Mouse (Mus musculus) WW6 (cell line): Measurements from ENCODE around the gene Pias3.
"Not testable (repeated sequence)": the region's sequence is repeated elsewhere in the genome, so short reads cannot be mapped to it uniquely, and the experiment has no call there.

Source experiments
- DNase-seq: peaks from one replicate; pipeline ENCODE4 v3.0.0-alpha.2; 2013; ENCODE audit warnings: low read depth, low spot score

Gene Pias3

DNA sequence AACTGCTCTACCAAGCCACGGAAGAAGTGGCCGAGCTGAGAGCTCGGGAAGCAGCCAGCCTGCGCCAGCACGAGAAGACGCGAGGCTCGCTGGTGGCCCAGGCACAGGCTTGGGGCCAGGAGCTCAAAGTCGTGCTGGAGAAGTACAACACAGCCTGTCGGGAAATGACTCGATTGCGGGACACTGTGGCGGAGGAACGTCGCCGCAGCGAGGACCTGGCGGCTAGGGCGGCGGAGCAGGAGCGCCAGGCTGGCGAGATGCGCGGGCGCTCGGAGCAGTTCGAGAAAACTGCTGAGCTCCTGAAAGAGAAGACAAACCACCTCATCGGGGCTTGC is 11.4 kb upstream of the Pias3 start:
- DNase-seq = no peak

GRCm38 (mm10) chr3:96686057-96686456 is 10.1 kb upstream of the Pias3 start:
- DNase-seq = not testable (repeated sequence)

DNA sequence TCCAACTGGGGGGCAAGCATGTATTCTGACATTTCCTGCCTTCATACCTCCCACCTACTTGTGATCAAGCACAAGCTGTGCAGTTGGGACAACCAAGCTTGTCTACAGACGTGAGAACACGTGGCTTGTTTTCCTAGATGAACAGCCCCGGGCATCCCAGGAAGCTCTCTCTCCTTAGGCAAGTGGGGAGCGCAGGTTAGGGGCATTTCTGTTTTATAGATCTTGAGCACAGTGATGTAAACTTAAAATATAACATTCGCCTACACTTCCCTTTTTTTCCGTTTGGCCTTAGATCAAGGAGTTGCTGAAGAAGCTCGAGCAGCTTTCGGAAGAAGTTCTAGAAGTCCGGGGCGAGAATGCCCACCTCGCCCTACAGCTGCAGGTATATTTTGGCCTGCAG is 7.3 kb upstream of the Pias3 start:
- DNase-seq = no peak

- DNase-seq = no peak
Measured at GRCm38 (mm10) chr3:96690298-96690697, 5.9 kb upstream of the Pias3 start.

DNA sequence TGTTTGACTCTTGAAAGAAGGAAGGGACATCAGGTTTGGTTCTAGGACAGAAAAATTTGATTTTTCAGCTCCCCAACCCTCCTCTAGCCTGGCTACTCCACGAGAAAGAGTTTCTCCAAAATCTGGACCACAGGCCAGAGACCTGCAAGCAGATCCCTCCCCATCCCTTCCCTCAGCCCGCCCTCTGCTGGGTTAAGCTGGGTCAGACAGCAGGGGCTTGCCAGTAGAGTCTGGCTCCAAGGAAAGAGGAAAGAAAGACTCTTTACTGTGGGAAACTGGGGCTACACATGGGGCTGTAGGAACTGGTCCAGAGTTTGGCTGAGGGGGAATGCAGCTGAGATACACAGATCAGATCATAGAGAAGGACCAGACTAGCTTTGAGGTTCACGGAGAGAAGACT is 3.7 kb upstream of the Pias3 start:
- DNase-seq = no peak

DNA sequence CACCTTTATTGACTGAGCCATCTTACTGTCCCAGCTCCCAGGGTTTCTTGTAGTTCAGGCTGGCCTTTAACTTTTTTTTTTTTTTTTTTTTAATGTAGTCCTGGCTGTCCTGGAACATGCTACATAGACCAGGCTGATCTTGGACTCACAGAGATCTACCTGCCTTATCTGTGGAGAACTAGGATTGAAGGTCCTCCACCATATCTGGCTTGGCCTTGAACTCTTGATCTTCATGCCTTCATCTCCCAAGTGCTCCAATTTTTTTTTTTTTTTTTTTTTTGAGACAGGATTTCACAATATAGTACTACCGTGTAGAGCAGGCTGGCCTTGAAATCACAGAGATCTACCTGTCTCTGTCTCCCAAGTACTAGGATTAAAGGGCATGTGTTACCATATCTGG is 2.6 kb upstream of the Pias3 start:
- DNase-seq = no peak

GRCm38 (mm10) chr3:96696766-96697732 is 865 bp downstream of the Pias3 start:
- DNase-seq = peak; percentile 83

DNA sequence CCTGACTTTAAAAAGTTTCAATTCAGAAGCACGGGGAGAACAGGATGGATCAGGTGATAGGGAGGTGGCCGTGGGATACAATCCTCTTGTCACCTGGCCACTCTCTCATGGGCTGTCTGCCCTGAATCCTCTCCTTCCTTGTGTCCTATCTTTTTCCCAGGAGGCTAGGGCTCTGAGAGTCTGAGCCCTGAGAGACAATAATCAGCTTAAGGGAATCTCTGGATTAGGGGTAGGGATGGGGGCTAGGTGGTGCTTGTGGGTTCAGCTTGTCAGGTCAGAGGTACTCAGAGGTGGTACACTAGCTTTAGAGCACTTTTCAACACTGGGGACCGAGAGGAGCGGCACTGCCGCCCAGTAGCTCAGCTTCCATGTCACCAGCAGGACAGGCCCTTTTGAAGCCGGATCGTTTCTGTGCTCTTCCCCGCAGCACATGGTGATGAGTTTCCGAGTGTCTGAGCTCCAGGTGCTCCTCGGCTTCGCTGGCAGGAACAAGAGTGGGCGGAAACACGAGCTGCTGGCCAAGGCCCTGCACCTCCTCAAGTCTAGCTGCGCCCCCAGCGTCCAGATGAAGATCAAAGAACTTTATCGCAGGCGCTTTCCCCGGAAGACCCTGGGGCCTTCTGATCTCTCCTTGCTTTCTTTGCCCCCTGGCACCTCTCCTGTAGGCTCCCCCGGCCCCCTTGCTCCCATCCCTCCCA is 3.0 kb downstream of the Pias3 start:
- DNase-seq = no peak

DNA sequence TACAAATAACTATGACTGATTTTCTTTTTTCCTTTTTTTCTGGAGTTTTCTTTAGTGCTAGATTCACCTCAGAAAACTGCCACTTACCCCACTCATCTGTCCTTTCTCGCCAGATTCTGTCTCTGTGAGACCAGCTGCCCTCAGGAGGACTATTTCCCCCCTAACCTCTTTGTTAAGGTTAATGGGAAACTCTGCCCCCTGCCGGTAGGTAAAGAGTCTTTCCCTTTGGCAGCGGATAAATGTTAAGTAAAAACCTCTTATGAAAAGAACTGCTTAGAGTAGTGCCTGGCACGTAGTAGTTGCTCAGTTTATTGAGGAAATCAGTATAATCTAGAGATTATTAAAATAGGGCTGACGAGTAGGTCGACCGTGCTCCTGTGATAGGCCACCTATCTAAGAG is 4.2 kb downstream of the Pias3 start:
- DNase-seq = no peak

DNA sequence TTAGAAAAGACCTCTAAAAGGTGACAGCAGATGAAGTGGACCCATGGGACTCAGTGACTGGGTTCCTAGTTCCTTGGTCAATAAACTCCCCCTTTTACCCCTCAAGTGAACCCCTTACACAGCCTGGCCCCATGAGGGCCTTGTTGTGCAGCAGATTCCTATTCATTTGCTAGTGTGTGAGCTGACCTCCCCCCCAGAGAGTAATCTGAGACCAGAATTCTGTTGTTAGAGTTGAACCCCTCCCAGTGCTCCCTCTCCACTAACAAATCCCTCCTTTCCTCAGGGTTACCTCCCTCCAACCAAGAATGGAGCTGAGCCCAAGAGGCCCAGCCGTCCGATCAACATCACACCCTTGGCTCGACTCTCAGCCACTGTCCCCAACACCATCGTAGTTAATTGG is 4.8 kb downstream of the Pias3 start:
- DNase-seq = no peak

- no peak for DNase-seq
Measured at GRCm38 (mm10) chr3:96704778-96705177, 8.6 kb downstream of the Pias3 start.

- DNase-seq = no peak
Measured at GRCm38 (mm10) chr3:96706217-96706616, 10.0 kb downstream of the Pias3 start.

GRCm38 (mm10) chr3:96706984-96707383 is 10.8 kb downstream of the Pias3 start:
- DNase-seq = no peak

- DNase-seq = no peak
Measured at GRCm38 (mm10) chr3:96707903-96708683, 11.9 kb downstream of the Pias3 start, which contains the start of gene Nudt17. Gene Nudt17, minus strand, starts transcription at chr3:96708562.

- no peak for DNase-seq
Measured at GRCm38 (mm10) chr3:96708684-96709064, 12.5 kb downstream of the Pias3 start.

DNA sequence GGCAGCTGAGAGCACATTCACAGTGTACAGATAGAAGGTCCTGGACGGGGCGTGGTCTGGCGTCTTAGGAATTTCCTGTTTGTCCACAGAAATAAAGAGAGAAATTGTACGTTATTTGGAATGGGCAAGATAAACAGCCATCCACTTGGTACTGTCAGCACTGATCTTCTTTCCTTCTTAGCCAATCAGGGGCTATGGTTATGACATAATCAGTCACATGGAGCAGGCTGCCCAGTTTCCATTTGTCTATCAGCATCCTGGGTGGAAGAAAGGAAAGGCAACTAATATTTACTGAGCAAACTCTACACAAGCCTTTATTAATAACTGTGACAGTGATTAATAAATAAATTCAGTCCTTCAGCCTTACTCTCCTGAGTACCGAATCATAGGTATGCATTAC is 18.1 kb downstream of the Pias3 start:
- no peak for DNase-seq

DNA sequence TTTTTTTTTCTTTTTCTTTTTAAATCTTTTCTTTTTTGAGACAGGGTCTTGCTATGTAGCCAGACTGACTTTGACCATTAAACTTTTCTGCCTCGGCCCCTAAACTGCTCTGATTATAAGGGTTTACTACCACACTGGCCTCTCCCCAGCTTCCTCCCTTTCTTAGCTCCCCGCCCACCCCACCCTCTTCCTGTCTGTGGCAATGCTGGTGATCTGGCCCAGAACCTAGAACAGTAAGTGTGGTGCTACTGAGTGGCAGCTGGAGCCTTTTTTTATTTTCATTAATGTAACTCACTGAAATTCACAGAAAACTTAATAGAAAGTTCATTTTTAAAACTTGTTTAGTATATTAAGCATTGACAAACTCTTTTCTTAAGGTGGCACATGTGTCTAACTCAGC is 19.7 kb downstream of the Pias3 start:
- no peak for DNase-seq

DNA sequence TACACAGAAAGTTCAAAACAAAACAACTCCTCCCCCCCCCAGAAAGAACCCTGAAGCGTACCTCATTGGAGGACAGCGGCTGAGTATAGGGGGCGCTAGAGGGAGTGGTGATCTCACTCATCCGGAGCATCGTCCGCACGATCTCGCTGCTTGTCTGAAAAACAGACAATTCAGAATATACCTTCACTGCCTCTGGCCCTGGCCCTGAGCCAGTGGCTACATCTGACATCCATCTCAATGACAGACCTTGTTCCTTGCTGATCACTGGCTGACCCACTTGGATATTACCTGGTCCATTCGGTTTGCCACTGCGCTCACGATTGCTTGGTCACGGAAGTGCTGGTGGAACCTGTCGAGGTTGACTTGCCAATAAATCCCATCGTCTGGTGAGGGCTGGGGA is 23.0 kb downstream of the Pias3 start:
- no peak for DNase-seq

DNA sequence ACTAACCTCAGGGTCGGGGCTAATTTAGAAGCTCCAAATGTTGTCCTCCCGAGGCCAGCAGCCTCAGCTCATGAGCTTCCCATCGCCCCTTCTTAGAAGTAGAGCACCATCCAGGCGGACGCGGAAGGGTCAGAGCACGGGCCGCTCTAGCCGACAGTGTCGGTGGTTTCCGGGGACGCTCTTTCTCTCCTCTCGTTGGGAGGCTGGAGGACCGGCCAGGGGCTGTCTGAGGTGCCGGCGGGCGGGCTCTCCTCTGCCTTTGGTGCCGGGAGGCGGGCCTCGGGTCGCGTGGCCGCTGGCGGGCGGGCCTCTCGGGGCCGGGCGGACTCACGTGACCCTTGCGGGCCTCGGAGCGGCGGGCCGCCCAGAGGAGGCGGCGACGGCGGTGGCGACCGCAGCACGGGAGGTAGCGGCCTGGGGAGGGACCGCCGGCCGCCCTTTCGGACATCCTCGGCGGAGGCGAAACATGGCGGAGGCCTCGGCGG is 31.2 kb downstream of the Pias3 start, which contains the start of the genes Polr3c and Rnf115:
Polr3c (minus strand) TSS at position 286 of the 485 bp plus-strand sequence.
Rnf115 (plus strand) TSS at position 322 of the 485 bp plus-strand sequence.
- peak; percentile 71 for DNase-seq

DNA sequence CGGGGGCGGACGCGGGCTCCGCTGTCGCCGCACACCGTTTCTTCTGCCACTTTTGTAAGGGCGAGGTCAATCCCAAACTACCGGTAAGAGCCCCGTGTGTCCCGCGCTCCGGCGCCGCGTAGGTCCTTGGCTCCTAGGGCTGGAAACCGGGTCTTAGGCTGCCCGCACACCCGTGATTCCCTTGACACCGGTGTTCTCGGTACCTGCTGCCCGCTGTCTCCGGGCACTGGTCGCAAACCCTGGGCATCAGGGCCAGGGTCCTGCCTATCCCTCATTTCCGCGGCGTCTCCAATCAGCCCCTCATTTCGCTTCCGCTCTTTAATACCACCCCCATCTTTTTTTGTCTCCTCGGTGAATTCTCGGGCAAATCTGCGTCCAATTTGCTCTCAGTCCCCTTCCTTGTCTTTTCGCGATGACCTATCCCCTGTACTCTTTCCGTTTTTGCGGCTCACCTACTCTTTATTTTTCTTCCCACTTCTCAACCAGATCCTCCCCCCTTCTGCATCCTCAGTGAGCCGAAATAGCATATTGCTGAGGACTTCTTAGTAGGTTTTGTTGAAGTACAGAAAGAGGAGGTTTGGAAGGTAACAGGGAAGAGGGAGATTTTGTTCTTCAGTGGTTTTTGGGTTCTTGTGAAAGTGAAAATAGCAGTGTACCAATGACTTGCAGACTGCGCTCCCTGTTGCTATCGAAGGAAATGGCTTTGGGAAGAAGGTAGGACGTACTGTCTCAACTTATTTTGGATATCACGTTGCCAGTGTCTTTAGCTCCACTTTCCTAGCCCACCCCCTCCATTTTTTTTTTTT is 31.8 kb downstream of the Pias3 start:
- no peak for DNase-seq
